ENCODE assay signal across 13 mouse cellular contexts in the genomic region with DNA sequence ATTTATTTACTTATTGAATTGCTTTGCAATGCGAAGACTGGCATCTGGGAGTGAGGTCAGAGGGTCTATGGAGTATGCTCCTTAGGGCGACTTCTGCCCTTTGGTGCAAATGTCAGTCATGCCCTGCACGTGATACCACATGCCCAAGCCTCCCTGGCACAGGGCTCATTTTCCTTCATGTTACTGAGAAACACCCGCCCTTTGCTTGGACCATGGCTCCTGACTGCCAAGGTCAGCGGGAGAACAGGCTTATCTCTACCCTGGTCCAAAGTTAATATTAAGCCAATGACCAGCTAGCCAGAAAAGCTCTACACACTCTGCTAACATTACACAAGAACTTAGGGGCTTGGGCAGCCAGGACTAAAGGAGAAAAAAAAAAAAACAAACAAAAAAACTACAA.
DNase-seq lines count a peak whose midpoint lies in the region; ATAC-seq and TF ChIP-seq lines count a peak whose summit lies in the region.
"Had no signal": no experiment of that assay in that cellular context is flagged by ENCODE, and none has a peak within 500 bp of the region (broad histone marks: within the 10 kb centered on the region; RNA-seq: fewer than 3 reads in every experiment).

No protein-coding gene starts in this region.

- H3K9me3 ChIP-seq in stomach, embryonic 15.5 days: no peaks in the 10 kb centered on the region
- H3K9me3 ChIP-seq in stomach, postnatal 0 days (ENCODE audit: control insufficient read depth, low read length): no peaks in the 10 kb centered on the region
- no peaks in the 10 kb centered on the region for H3K9me3 ChIP-seq in intestine, postnatal 0 days (ENCODE audit: control insufficient read depth)
- no peaks in the 10 kb centered on the region for H3K9me3 ChIP-seq in liver, embryonic 14.5 days (ENCODE audit: control insufficient read depth, low read length)
- H3K9me3 ChIP-seq in embryonic facial prominence, embryonic 10.5 days: no peaks in the 10 kb centered on the region
- H3K9me3 ChIP-seq: embryonic facial prominence, embryonic 13.5 days had no signal

- peaks cover 20% of the 10 kb centered on the region for H3K36me3 ChIP-seq in stomach, embryonic 15.5 days
- H3K36me3 ChIP-seq in stomach, postnatal 0 days (ENCODE audit: control insufficient read depth, insufficient read depth, low read length): peaks cover 20% of the 10 kb centered on the region
- peaks cover 14% of the 10 kb centered on the region for H3K36me3 ChIP-seq in intestine, postnatal 0 days (ENCODE audit: control insufficient read depth, insufficient read depth)
- no peaks in the 10 kb centered on the region for H3K36me3 ChIP-seq in liver, embryonic 14.5 days (replicated peaks; ENCODE audit: control insufficient read depth, insufficient read depth, low read depth)
- H3K36me3 ChIP-seq in embryonic facial prominence, embryonic 10.5 days (replicated peaks): peaks cover 74% of the 10 kb centered on the region

- WGBS in stomach, embryonic 15.5 days: 59% methylated on average over 5 of the region's 5 CpGs
- 67% methylated on average over 5 of the region's 5 CpGs for WGBS in stomach, postnatal 0 days
- WGBS in intestine, postnatal 0 days: 51% methylated on average over 5 of the region's 5 CpGs
- WGBS in liver, embryonic 14.5 days (ENCODE audit: insufficient replicate concordance): 69% methylated on average over 5 of the region's 5 CpGs
- 88% methylated on average over 5 of the region's 5 CpGs for WGBS in embryonic facial prominence, embryonic 10.5 days

- TF ChIP-seq CTCF in stomach, postnatal 0 days (IDR thresholded peaks at IDR 0.05; ENCODE audit: low read depth): no peak
- TF ChIP-seq CTCF in intestine, postnatal 0 days (IDR thresholded peaks at IDR 0.05; ENCODE audit: low read depth): no peak
- TF ChIP-seq CTCF in liver, embryonic 14.5 days (IDR thresholded peaks at IDR 0.05; ENCODE audit: low read depth): no peak

- ATAC-seq in stomach, embryonic 15.5 days (ENCODE audit: insufficient read depth, low FRiP score, low read depth): peak; percentile 71; the same call in 1 of the 2 replicates
- ATAC-seq in stomach, postnatal 0 days (ENCODE audit: low FRiP score, low TSS enrichment): no peak
- ATAC-seq in intestine, postnatal 0 days: peak; percentile 50
- no peak for ATAC-seq in liver, embryonic 14.5 days (ENCODE audit: insufficient read depth)
- ATAC-seq: inflammation-experienced regulatory T-cells, adult 6 months had no signal

- no peak overlapping the region for H3K4me3 ChIP-seq in stomach, embryonic 15.5 days (replicated peaks)
- no peak overlapping the region for H3K4me3 ChIP-seq in stomach, postnatal 0 days (ENCODE audit: low read depth, low read length)
- no peak overlapping the region for H3K4me3 ChIP-seq in intestine, postnatal 0 days (ENCODE audit: low read depth, low read length)
- no peak overlapping the region for H3K4me3 ChIP-seq in liver, embryonic 14.5 days (ENCODE audit: insufficient read depth in 1 of 2, low read depth in 2 of 2, low read length in 2 of 2)
- H3K4me3 ChIP-seq in embryonic facial prominence, embryonic 10.5 days: no peak overlapping the region
- H3K4me3 ChIP-seq: embryonic facial prominence, embryonic 13.5 days; myocyte had no signal

- no peak for DNase-seq in stomach, postnatal 0 days (ENCODE audit: low spot score)
- no peak for DNase-seq in liver, embryonic 14.5 days (ENCODE audit: low read depth in 3 of 3, low spot score in 3 of 3)
- DNase-seq in layer of hippocampus, postnatal 14 days (ENCODE audit: low spot score in 2 of 2): no peak
- no peak for DNase-seq in layer of hippocampus, adult 11-12 months (ENCODE audit: low spot score)
- no peak for DNase-seq in gastrocnemius, adult 8-10 months (ENCODE audit: low spot score in 2 of 2)
- DNase-seq in embryonic facial prominence, embryonic 10.5 days (ENCODE audit: low spot score): no peak
- DNase-seq: right cerebral cortex, postnatal 25 days had no signal

- H3K4me1 ChIP-seq in stomach, embryonic 15.5 days: 0 out of 2 replicates have a peak, but pooled peaks cover 5% of the 10 kb centered on the region
- no peaks in the 10 kb centered on the region for H3K4me1 ChIP-seq in stomach, postnatal 0 days (replicated peaks; ENCODE audit: control insufficient read depth, insufficient read depth)
- peaks cover 10% of the 10 kb centered on the region for H3K4me1 ChIP-seq in intestine, postnatal 0 days (replicated peaks; ENCODE audit: control insufficient read depth, insufficient read depth, low read length)
- H3K4me1 ChIP-seq in liver, embryonic 14.5 days (replicated peaks; ENCODE audit: control insufficient read depth in 2 of 2, insufficient read depth in 2 of 2, low read length in 1 of 2): peaks cover 36 to 51% of the 10 kb centered on the region in 2 experiments
- H3K4me1 ChIP-seq in embryonic facial prominence, embryonic 10.5 days: 0 out of 2 replicates have a peak, but pooled peaks cover 5% of the 10 kb centered on the region
- H3K4me1 ChIP-seq: embryonic facial prominence, embryonic 13.5 days had no signal

- H3K27ac ChIP-seq in stomach, embryonic 15.5 days: no peak overlapping the region
- H3K27ac ChIP-seq in stomach, postnatal 0 days (replicated peaks): no peak overlapping the region
- H3K27ac ChIP-seq in intestine, postnatal 0 days (ENCODE audit: low read depth, low read length): no peak overlapping the region
- H3K27ac ChIP-seq in liver, embryonic 14.5 days: no peak overlapping the region
- no peak overlapping the region for H3K27ac ChIP-seq in embryonic facial prominence, embryonic 10.5 days (replicated peaks)
- H3K27ac ChIP-seq: embryonic facial prominence, embryonic 13.5 days had no signal

- TF ChIP-seq EP300 in stomach, postnatal 0 days (optimal IDR thresholded peaks at IDR 0.05): no peak
- no peak for TF ChIP-seq EP300 in liver, embryonic 14.5 days (IDR thresholded peaks at IDR 0.05; ENCODE audit: low read depth)

- H3K9ac ChIP-seq in stomach, embryonic 15.5 days: no peak overlapping the region
- H3K9ac ChIP-seq in stomach, postnatal 0 days (ENCODE audit: low read length): no peak overlapping the region
- H3K9ac ChIP-seq in intestine, postnatal 0 days (ENCODE audit: low read depth, low read length): no peak overlapping the region
- no peak overlapping the region for H3K9ac ChIP-seq in liver, embryonic 14.5 days (replicated peaks)
- H3K9ac ChIP-seq: embryonic facial prominence, embryonic 13.5 days; lung, embryonic 14.5 days had no signal

- H3K4me2 ChIP-seq in stomach, embryonic 15.5 days: no peak overlapping the region
- no peak overlapping the region for H3K4me2 ChIP-seq in stomach, postnatal 0 days (replicated peaks; ENCODE audit: low read depth)
- no peak overlapping the region for H3K4me2 ChIP-seq in intestine, postnatal 0 days (replicated peaks; ENCODE audit: low read depth)
- H3K4me2 ChIP-seq in liver, embryonic 14.5 days (ENCODE audit: low read depth): peak overlapping the region; percentile 63; the same call in 1 of the 2 replicates
- H3K4me2 ChIP-seq: embryonic facial prominence, embryonic 13.5 days; lung, embryonic 14.5 days had no signal

- H3K27me3 ChIP-seq in stomach, embryonic 15.5 days (replicated peaks): no peaks in the 10 kb centered on the region
- no peaks in the 10 kb centered on the region for H3K27me3 ChIP-seq in stomach, postnatal 0 days (ENCODE audit: control insufficient read depth, insufficient read depth, low read length)
- no peaks in the 10 kb centered on the region for H3K27me3 ChIP-seq in intestine, postnatal 0 days (replicated peaks; ENCODE audit: control insufficient read depth, insufficient read depth, low read length)
- H3K27me3 ChIP-seq in liver, embryonic 14.5 days (ENCODE audit: control insufficient read depth, insufficient read depth, low read length): no peaks in the 10 kb centered on the region
- H3K27me3 ChIP-seq in embryonic facial prominence, embryonic 10.5 days (replicated peaks; ENCODE audit: low read depth, poor library complexity, severe bottlenecking): no peaks in the 10 kb centered on the region
- H3K27me3 ChIP-seq: embryonic facial prominence, embryonic 13.5 days had no signal

Comparison
In these comparisons a context has a peak if more than half of its experiments do, and no peak if none do; other contexts are left out.
1. ATAC-seq: peak in stomach, embryonic 15.5 days (single experiment) and intestine, postnatal 0 days (single experiment); none in stomach, postnatal 0 days (single experiment) and liver, embryonic 14.5 days (single experiment).